Mouse (Mus musculus) hindbrain, embryonic 10.5 days (tissue): ENCODE measurements at regions not wholly inside any gene's neighbourhood (a gene's known extent, or its start where the extent isn't known, plus 50 kb on each side); places are given as distances from the start of the nearest gene placed in this dataset.
"Not testable (repeated sequence)": the region's sequence is repeated elsewhere in the genome, so short reads cannot be mapped to it uniquely, and the experiment has no call there.

ENCODE experiments used
- DNase-seq: peaks from one replicate; pipeline ENCODE4 v3.0.0-alpha.2; 2017; ENCODE audit warnings: low spot score
- H3K27ac ChIP-seq: fragments of 300-500 bp; sonication (generic); 2 replicates; pipeline ENCODE4 v1.5.1; 2016; ENCODE audit warnings: mild to moderate bottlenecking, moderate library complexity
- H3K27me3 ChIP-seq: fragments of 300-500 bp; sonication (generic); 2 replicates; pipeline ENCODE4 v1.6.1; 2016; ENCODE audit warnings: mild to moderate bottlenecking; ENCODE audit not compliant: poor library complexity, insufficient read depth, severe bottlenecking
- H3K36me3 ChIP-seq: fragments of 300-500 bp; sonication (generic); 2 replicates; pipeline ENCODE4 v1.6.1; 2016; ENCODE audit warnings: mild to moderate bottlenecking, moderate library complexity
- H3K4me1 ChIP-seq: fragments of 300-500 bp; sonication (generic); replicated peaks from 2 replicates; pipeline ENCODE4 v1.6.1; 2016; ENCODE audit warnings: mild to moderate bottlenecking
- H3K4me3 ChIP-seq: fragments of 300-500 bp; sonication (generic); 2 replicates; pipeline ENCODE4 v1.5.1; 2016; ENCODE audit warnings: mild to moderate bottlenecking, moderate library complexity
- H3K9me3 ChIP-seq: fragments of 300-500 bp; sonication (generic); 2 replicates; pipeline ENCODE4 v1.6.1; 2016; ENCODE audit warnings: mild to moderate bottlenecking, moderate library complexity
- WGBS: fragments of 180-500 bp; shearing (Covaris S2); methylation state at CpG from one replicate; pipeline ENCODE4 v1.1.7; 2016; 5-methylcytosine and 5-hydroxymethylcytosine counted together

DNA sequence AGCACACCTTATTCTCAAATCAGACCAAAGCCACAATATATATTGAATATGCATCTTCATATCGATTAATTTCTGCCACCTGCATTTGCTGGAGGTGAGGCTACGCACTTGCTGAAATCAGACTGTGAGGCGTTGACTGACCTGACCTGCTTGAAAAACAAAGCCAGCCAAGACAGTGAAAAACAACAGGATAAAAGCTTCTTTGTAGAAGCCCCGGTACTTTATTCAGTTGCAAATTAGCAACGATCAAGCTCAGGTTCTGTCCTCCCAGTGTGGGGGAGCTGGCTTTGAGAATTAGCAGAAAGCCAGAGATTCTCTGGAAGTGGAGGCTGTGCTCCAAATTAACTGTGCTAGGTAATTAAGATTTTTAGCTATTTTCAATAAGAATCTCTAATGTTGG, 100.6 kb downstream of the Vmn2r79 start:
- no peak overlapping the region for H3K4me3 ChIP-seq
- WGBS = 67% methylated on average over 5 of the region's 5 CpGs
- no peaks in the 10 kb centered on the region for H3K27me3 ChIP-seq
- H3K27ac ChIP-seq = no peak overlapping the region
- no peaks in the 10 kb centered on the region for H3K36me3 ChIP-seq
- no peaks in the 10 kb centered on the region for H3K4me1 ChIP-seq
- DNase-seq = no peak
- H3K9me3 ChIP-seq = peaks cover 12% of the 10 kb centered on the region

DNA sequence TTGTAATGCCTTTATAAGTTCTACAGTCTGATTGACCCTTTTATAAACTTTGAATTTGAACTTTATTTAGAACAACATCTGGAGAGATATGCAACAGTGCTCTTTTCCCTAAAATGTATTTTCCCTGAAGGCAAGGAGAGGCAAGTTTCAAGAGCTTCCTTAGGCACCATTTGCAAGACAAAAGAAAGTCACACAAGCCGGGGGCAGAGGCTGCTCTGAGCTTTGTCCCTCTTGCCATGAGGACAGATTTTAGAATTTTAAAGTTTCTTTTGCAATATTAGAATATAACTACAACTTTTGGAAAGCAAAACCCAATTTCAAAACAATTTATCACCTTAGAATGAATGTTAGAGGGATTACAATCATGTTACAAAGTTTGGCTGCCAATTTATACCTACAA, 103.7 kb downstream of the Vmn2r79 start:
- H3K9me3 ChIP-seq = peaks cover 12% of the 10 kb centered on the region
- DNase-seq, H3K4me3 ChIP-seq, H3K36me3 ChIP-seq, H3K4me1 ChIP-seq, H3K27me3 ChIP-seq, H3K27ac ChIP-seq: not testable (repeated sequence)
- 33% methylated on average over 1 of the region's 1 CpGs for WGBS

DNA sequence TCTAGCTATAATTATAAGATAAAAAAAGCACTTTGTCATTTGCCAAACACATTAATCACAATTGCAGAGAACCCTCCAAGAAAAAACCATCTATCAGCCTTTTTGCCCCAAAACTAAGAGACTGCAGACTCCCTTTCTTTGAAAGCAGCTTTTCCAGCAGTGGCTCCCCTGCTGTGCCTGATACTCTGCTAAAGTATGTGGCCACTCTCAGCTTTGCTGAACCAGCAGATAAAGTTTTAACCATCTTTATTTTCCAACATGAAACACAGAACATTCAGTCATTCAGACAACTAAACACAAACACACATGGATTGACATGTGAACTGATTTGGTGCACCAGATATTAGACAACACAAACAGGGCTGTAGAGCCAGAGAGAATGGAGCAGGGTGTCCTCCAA, 104.5 kb downstream of the Vmn2r79 start:
- H3K9me3 ChIP-seq = peaks cover 12% of the 10 kb centered on the region
- not testable (repeated sequence) for H3K4me3 ChIP-seq, H3K4me1 ChIP-seq, H3K27ac ChIP-seq, H3K27me3 ChIP-seq, DNase-seq, H3K36me3 ChIP-seq

DNA sequence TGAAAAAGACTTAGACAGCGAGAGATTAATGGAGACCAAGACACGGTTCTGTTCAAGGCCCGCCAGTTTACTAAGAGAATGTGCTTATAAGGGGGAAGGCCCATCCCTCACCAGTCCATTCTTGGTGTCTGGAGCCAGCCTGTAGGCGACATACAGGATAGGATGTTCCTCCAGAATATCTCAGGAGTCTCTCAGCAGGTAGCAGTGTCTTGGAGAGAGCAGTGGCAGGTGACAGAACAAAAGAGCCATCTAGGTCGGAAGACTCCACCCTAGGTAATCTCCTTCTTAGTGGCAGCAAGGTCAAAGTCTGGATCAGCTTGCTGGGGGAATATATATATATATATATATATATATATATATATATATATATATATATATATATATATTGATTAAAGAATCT, 105.4 kb downstream of the Vmn2r79 start:
- H3K36me3 ChIP-seq, H3K27me3 ChIP-seq, H3K4me1 ChIP-seq, DNase-seq, H3K9me3 ChIP-seq, H3K4me3 ChIP-seq, H3K27ac ChIP-seq: not testable (repeated sequence)
- WGBS = 84% methylated on average over 5 of the region's 5 CpGs

DNA sequence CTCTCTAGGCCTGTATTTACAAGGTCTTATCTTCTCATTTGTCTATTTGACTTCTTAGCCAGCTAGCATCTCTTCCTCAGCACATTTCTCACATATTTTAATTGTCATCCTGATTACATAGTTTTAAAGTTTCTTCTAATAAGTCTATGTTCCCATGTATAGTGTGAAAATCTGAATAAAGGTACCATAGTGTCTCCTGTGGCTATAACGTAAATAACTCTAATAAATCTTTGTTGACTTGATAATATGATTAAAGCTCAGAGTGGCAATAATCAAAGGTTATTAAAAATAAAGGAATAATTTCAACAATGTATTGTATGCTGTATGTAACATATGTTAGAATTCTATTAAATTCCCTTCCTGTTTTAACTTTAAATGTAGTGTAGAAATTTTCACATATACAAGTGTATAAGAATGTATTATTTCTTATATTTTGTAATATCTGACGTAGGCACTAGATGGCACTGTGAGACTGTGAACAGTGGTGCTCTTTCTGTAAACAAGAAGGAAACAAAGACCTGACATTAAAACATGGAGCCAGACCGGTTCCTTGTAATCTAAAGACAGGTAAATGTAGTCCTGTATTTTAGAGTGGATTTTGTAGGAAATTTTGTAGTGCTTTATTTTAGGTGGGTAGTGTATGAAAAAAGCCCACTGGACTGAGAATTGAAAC, 114.5 kb downstream of the Vmn2r79 start:
- H3K4me3 ChIP-seq = no peak overlapping the region
- no peaks in the 10 kb centered on the region for H3K4me1 ChIP-seq
- no peaks in the 10 kb centered on the region for H3K9me3 ChIP-seq
- H3K36me3 ChIP-seq = no peaks in the 10 kb centered on the region
- WGBS = 35% methylated on average over 3 of the region's 3 CpGs
- H3K27ac ChIP-seq = peak overlapping the region; percentile 36
- no peak for DNase-seq
- no peaks in the 10 kb centered on the region for H3K27me3 ChIP-seq

DNA sequence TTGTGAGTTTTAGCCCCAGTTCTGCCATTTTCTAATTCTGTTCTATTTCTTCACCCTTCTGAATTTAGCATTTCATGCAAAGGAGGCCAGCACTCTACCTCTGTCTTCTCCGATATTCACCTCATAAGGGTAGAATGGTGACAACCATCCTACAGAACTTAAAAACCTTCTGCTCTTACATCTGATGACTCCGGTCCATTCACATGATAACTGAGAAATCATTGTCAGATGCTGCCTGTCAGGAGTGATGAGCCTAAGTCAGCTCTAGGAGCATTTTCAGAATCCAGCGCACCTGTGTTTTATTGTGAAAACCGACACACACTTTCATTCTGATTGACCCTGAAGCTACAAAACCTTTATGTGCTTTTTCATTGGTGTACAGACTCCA, 115.1 kb downstream of the Vmn2r79 start:
- peak overlapping the region; percentile 36 for H3K27ac ChIP-seq
- 78% methylated on average over 4 of the region's 4 CpGs for WGBS
- H3K27me3 ChIP-seq = no peaks in the 10 kb centered on the region
- no peak for DNase-seq
- H3K4me1 ChIP-seq = no peaks in the 10 kb centered on the region
- H3K9me3 ChIP-seq = no peaks in the 10 kb centered on the region
- H3K36me3 ChIP-seq = no peaks in the 10 kb centered on the region
- H3K4me3 ChIP-seq = no peak overlapping the region

DNA sequence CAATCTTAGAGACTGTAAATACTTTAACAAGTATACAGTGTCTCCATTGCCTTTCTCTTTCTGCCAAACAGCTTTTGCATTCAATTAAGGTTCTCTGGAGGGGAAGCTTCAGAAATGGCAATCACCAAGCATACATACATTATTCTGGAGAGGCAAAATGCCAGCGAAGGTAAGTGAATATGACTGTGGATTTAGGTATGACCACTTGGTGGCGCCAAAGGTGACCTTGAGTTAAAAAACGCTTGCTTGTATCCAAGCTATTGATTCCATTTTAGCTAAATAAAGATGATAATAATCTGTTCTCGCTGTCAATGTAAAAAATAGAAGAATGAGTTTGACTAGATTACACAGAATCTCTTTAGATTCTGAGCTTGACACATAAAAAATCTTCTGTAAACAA, 117.7 kb downstream of the Vmn2r79 start:
- 9% methylated on average over 4 of the region's 4 CpGs for WGBS
- H3K4me3 ChIP-seq = no peak overlapping the region
- no peak overlapping the region for H3K27ac ChIP-seq
- no peaks in the 10 kb centered on the region for H3K36me3 ChIP-seq
- DNase-seq = peak; percentile 40
- H3K9me3 ChIP-seq = no peaks in the 10 kb centered on the region
- H3K4me1 ChIP-seq = no peaks in the 10 kb centered on the region
- no peaks in the 10 kb centered on the region for H3K27me3 ChIP-seq

DNA sequence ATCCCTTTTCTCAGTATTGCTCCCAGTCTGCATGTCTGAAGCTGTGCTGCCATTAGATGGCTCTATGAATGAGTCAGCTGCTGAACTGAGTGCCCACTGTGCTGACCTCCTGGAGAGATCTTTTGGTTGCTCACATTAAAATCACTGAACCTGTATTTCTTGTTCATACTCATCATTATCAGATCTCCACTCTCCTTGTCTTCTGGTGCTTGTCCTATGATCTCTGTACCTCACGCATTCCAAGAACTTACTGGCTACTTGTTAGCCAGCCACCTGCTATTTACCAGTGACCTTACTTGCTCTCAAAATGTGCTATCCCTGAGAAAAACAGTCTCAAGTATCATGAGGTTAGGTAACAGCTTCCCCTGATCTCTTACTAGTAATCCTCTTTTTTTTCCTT, 123.4 kb upstream of the Nox4 start:
- no peaks in the 10 kb centered on the region for H3K9me3 ChIP-seq
- DNase-seq = no peak
- H3K4me1 ChIP-seq = no peaks in the 10 kb centered on the region
- H3K4me3 ChIP-seq = no peak overlapping the region
- WGBS = 85% methylated on average over 1 of the region's 1 CpGs
- no peaks in the 10 kb centered on the region for H3K27me3 ChIP-seq
- H3K36me3 ChIP-seq = no peaks in the 10 kb centered on the region
- no peak overlapping the region for H3K27ac ChIP-seq

DNA sequence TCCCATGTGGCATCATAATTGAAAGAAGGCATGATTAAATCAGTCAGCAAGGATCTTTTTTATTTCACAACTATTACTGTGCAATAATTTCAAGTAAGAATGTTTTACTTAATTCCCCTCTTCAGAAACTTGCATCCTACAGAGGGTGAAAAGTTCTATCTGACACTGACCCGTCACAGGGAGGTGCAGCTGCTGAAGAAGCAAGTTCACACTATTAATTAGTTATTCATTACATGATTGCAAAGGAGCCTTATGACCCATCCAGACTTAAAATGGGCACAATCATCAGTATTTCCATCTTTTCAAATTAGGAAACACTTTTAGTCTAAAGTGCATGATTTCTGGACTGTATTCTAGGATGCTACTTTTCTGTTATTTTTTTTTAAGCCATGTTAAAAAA, 100.0 kb upstream of the Nox4 start:
- Histone ChIP-seq H3K4me3 (no peak overlapping the region), H3K36me3 (no peaks in the 10 kb centered on the region), H3K27ac (no peak overlapping the region), H3K9me3 (no peaks in the 10 kb centered on the region), H3K27me3 (no peaks in the 10 kb centered on the region), H3K4me1 (no peaks in the 10 kb centered on the region)
- no peak for DNase-seq
- WGBS = 81% methylated on average over 1 of the region's 1 CpGs

DNA sequence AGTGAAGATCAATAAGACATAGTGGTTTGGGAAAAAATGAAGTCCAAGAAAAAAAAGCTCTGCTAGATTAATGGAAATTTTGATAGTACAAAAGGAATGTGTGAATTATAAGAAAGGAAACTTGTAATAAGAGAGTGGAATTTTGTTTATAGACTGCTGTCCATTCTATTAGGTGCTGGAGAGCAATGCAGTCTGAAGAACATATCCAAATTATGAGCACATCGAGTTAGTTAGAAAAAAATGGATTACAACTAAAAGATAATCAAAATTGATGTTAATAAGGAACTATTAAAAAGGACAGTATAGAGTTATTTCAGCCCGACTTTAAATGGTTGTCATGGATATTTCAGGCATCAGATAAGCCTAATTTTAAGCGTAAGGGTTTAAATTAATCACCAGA, 98.2 kb upstream of the Nox4 start:
- H3K36me3 ChIP-seq = no peaks in the 10 kb centered on the region
- H3K9me3 ChIP-seq = no peaks in the 10 kb centered on the region
- H3K27me3 ChIP-seq = no peaks in the 10 kb centered on the region
- DNase-seq = no peak
- H3K4me1 ChIP-seq = no peaks in the 10 kb centered on the region
- 81% methylated on average over 3 of the region's 3 CpGs for WGBS
- H3K4me3 ChIP-seq = no peak overlapping the region
- no peak overlapping the region for H3K27ac ChIP-seq

DNA sequence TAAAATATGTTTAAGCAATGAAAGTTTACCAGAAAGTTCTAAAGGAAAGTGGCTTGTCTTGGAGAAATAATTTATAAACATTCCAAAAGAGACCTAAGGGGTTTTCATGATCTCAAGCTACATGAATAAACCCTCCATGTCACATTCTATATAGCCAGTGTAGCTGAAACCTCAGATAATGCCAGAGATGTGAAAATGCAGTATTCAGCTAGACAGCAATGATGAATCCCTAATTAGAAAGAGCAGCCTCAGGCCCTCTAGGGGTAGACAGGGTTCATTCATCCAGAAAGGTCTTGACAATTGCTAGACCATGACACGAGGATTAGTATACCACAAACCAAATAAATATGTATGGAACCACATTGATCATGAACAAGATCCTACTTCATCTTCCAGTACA, 97.2 kb upstream of the Nox4 start:
- H3K27me3 ChIP-seq = no peaks in the 10 kb centered on the region
- 54% methylated on average over 1 of the region's 1 CpGs for WGBS

DNA sequence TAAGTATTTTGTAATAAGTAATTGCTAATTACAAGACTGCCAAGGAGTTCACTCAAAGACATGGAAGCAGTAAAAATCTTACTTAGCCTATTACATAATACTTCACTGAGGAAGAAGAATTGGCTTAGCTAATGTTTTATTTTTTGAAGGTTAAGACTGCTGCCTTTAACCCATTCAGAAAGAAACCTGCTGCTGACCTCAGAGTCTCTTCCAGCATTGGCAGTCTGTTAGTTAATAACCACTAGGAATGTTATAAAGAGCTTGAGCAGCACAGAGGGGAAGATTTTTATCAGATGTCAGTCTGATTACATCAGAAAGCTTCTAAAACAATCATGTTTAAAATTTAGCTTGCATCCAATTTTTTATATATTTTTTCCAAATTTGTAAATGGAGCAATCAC, 94.9 kb upstream of the Nox4 start:
- Histone ChIP-seq H3K27ac (no peak overlapping the region), H3K36me3 (no peaks in the 10 kb centered on the region), H3K9me3 (no peaks in the 10 kb centered on the region), H3K4me3 (no peak overlapping the region), H3K27me3 (no peaks in the 10 kb centered on the region), H3K4me1 (no peaks in the 10 kb centered on the region)
- no peak for DNase-seq

More for the DNA sequence above, 97.2 kb upstream of the Nox4 start:
- DNase-seq = no peak
- no peaks in the 10 kb centered on the region for H3K36me3 ChIP-seq
- no peaks in the 10 kb centered on the region for H3K9me3 ChIP-seq
- no peak overlapping the region for H3K27ac ChIP-seq
- no peak overlapping the region for H3K4me3 ChIP-seq
- H3K4me1 ChIP-seq = no peaks in the 10 kb centered on the region

DNA sequence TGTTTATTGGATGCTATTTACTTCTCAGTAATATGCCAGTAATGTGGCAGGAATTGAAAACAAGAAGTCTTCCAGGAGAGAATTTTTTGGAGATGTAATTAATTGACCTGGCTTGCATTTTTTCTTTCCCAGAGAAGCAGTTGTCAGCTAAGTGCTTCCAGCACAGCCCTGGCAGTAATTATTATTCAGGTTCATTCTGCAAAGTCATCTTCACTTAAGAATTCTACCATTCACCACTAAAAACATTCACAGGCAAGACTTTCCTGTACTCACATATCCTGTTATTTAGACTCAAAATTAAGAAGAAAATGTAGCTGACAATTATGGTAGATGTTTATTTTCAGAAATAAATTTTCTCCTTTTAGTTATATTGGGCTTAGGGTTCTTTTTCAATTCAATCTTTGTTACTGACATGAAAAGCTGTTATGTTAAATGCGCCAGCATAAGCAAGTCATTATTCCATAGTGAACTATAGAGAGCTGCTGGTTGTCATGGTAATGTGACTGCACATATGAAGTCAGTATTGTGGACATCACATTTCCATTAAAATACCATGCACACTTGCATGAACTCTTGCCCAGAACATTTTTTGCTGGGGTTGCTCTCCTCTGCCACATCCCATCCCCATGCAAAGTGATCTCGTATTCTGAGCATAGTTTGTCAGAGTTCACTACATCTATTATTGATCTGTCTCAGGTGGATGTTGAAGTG, 59.3 kb upstream of the Nox4 start:
- 41% methylated on average over 2 of the region's 2 CpGs for WGBS
- Histone ChIP-seq H3K27ac (peak overlapping the region; percentile 66), H3K4me3 (no peak overlapping the region), H3K4me1 (peaks cover 17% of the 10 kb centered on the region), H3K9me3 (no peaks in the 10 kb centered on the region), H3K27me3 (no peaks in the 10 kb centered on the region), H3K36me3 (no peaks in the 10 kb centered on the region)
- no peak for DNase-seq

DNA sequence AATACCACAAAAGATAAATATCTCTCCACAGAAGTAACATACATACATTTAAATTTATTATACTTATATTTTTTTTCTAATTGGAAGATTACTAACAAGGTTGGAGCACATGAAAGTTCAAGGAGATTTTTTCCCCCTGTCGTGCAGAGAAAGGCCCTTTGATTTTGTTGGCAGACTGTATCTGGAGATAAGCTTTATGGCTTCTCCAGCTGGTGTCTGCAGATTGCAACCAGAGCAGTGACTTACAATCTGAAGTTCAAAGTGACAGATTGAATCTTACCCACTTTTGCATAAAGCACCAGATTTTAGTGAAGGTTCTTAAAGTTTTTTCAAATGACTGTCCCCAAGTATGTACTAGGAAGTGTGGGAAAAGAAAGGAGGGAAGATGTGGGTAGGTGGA, 50.2 kb upstream of the Nox4 start:
- H3K4me3 ChIP-seq = no peak overlapping the region
- H3K27ac ChIP-seq = no peak overlapping the region
- no peaks in the 10 kb centered on the region for H3K4me1 ChIP-seq
- DNase-seq = no peak
- WGBS = 77% methylated on average over 1 of the region's 1 CpGs
- no peaks in the 10 kb centered on the region for H3K9me3 ChIP-seq
- H3K27me3 ChIP-seq = no peaks in the 10 kb centered on the region
- H3K36me3 ChIP-seq = no peaks in the 10 kb centered on the region
